ENCODE assay signal across 16 mouse cellular contexts in genomic region chr16:8947846-8948245, GRCm38 (mm10).
DNase-seq lines count a peak whose midpoint lies in the region; ATAC-seq and TF ChIP-seq lines count a peak whose summit lies in the region.
"Had no signal": no experiment of that assay in that cellular context is flagged by ENCODE, and none has a peak within 500 bp of the region (broad histone marks: within the 10 kb centered on the region; RNA-seq: fewer than 3 reads in every experiment).

No protein-coding gene starts in this region.

- H3K4me3 ChIP-seq in heart, embryonic 10.5 days, result no peak overlapping the region
- no peak overlapping the region for H3K4me3 ChIP-seq in midbrain, embryonic 11.5 days (ENCODE audit: low read depth, low read length)
- no peak overlapping the region for H3K4me3 ChIP-seq in midbrain, embryonic 10.5 days
- no peak overlapping the region for H3K4me3 ChIP-seq in embryonic facial prominence, embryonic 13.5 days
- H3K4me3 ChIP-seq in limb, embryonic 14.5 days (replicated peaks; ENCODE audit: low read length), result no peak overlapping the region
- H3K4me3 ChIP-seq: limb, embryonic 12.5 days; megakaryocyte, embryonic 14.5 days had no signal

- no peak for TF ChIP-seq POLR2A in limb, embryonic 14.5 days (IDR thresholded peaks at IDR 0.05; ENCODE audit: borderline replicate concordance, extremely low read depth, insufficient read depth, insufficient read length)

- no peaks in the 10 kb centered on the region for H3K36me3 ChIP-seq in heart, embryonic 10.5 days
- H3K36me3 ChIP-seq in midbrain, embryonic 11.5 days (ENCODE audit: control insufficient read depth, insufficient read depth, low read length), result no peaks in the 10 kb centered on the region
- H3K36me3 ChIP-seq in midbrain, embryonic 10.5 days, result no peaks in the 10 kb centered on the region
- no peaks in the 10 kb centered on the region for H3K36me3 ChIP-seq in embryonic facial prominence, embryonic 13.5 days
- no peaks in the 10 kb centered on the region for H3K36me3 ChIP-seq in limb, embryonic 14.5 days (ENCODE audit: control insufficient read depth, insufficient read depth, low read length)
- H3K36me3 ChIP-seq: limb, embryonic 12.5 days had no signal

- H3K9ac ChIP-seq in midbrain, embryonic 11.5 days (ENCODE audit: low read length), result no peak overlapping the region
- no peak overlapping the region for H3K9ac ChIP-seq in embryonic facial prominence, embryonic 13.5 days
- H3K9ac ChIP-seq in limb, embryonic 14.5 days (ENCODE audit: low read depth, low read length, severe bottlenecking), result no peak overlapping the region
- H3K9ac ChIP-seq: limb, embryonic 12.5 days; liver, postnatal 0 days had no signal

- 56% methylated on average over 5 of the region's 5 CpGs for WGBS in heart, embryonic 10.5 days
- WGBS in midbrain, embryonic 11.5 days, result 71% methylated on average over 5 of the region's 5 CpGs
- WGBS in midbrain, embryonic 10.5 days, result 81% methylated on average over 5 of the region's 5 CpGs
- WGBS in embryonic facial prominence, embryonic 13.5 days, result 38% methylated on average over 5 of the region's 5 CpGs
- WGBS in limb, embryonic 14.5 days, result 42% methylated on average over 5 of the region's 5 CpGs

- no peak for ATAC-seq in midbrain, embryonic 11.5 days (ENCODE audit: low FRiP score)
- ATAC-seq in embryonic facial prominence, embryonic 13.5 days (ENCODE audit: insufficient number of reproducible peaks, insufficient read depth, low FRiP score, low TSS enrichment, low read depth), result peak; percentile 48; the same call in 1 of the 2 replicates
- no peak for ATAC-seq in limb, embryonic 14.5 days (ENCODE audit: low FRiP score, low read depth)
- ATAC-seq: liver, postnatal 0 days had no signal

- H3K27ac ChIP-seq in heart, embryonic 10.5 days, result no peak overlapping the region
- H3K27ac ChIP-seq in midbrain, embryonic 11.5 days (ENCODE audit: low read depth, low read length), result no peak overlapping the region
- no peak overlapping the region for H3K27ac ChIP-seq in midbrain, embryonic 10.5 days (replicated peaks)
- no peak overlapping the region for H3K27ac ChIP-seq in embryonic facial prominence, embryonic 13.5 days
- H3K27ac ChIP-seq in limb, embryonic 14.5 days (replicated peaks; ENCODE audit: low read depth, low read length), result no peak overlapping the region
- H3K27ac ChIP-seq: limb, embryonic 12.5 days had no signal

- no peaks in the 10 kb centered on the region for H3K9me3 ChIP-seq in heart, embryonic 10.5 days
- H3K9me3 ChIP-seq in midbrain, embryonic 11.5 days (ENCODE audit: control insufficient read depth, low read length), result no peaks in the 10 kb centered on the region
- H3K9me3 ChIP-seq in midbrain, embryonic 10.5 days (replicated peaks), result no peaks in the 10 kb centered on the region; the same call in 1 of the 2 replicates
- no peaks in the 10 kb centered on the region for H3K9me3 ChIP-seq in embryonic facial prominence, embryonic 13.5 days
- H3K9me3 ChIP-seq in limb, embryonic 14.5 days (ENCODE audit: control insufficient read depth, low read length), result no peaks in the 10 kb centered on the region

- H3K4me2 ChIP-seq in midbrain, embryonic 11.5 days, result no peak overlapping the region
- no peak overlapping the region for H3K4me2 ChIP-seq in embryonic facial prominence, embryonic 13.5 days
- H3K4me2 ChIP-seq in limb, embryonic 14.5 days (replicated peaks; ENCODE audit: low read depth, low read length, severe bottlenecking), result no peak overlapping the region
- H3K4me2 ChIP-seq: heart, embryonic 11.5 days; limb, embryonic 12.5 days had no signal

- no peaks in the 10 kb centered on the region for H3K4me1 ChIP-seq in heart, embryonic 10.5 days
- H3K4me1 ChIP-seq in midbrain, embryonic 11.5 days (ENCODE audit: control insufficient read depth, insufficient read depth, low read length), result peaks cover 15% of the 10 kb centered on the region
- peaks cover 45% of the 10 kb centered on the region for H3K4me1 ChIP-seq in midbrain, embryonic 10.5 days
- H3K4me1 ChIP-seq in embryonic facial prominence, embryonic 13.5 days, result peaks cover 8% of the 10 kb centered on the region; the same call in 1 of the 2 replicates
- H3K4me1 ChIP-seq in limb, embryonic 14.5 days (ENCODE audit: control insufficient read depth, insufficient read depth, low read length), result no peaks in the 10 kb centered on the region
- H3K4me1 ChIP-seq: limb, embryonic 12.5 days; megakaryocyte, embryonic 14.5 days had no signal

- DNase-seq in heart, embryonic 10.5 days (ENCODE audit: low spot score), result peak; percentile 64
- no peak for DNase-seq in heart, adult 9 months (ENCODE audit: low spot score in 2 of 2)
- peak; percentile 81 for DNase-seq in midbrain, embryonic 11.5 days (ENCODE audit: low spot score, missing footprints)
- DNase-seq in midbrain, embryonic 10.5 days (ENCODE audit: low spot score), result no peak
- DNase-seq in limb, embryonic 14.5 days (ENCODE audit: low spot score), result peak; percentile 60
- no peak for DNase-seq in urinary bladder, postnatal 10 days (ENCODE audit: low spot score)
- DNase-seq in yolk sac, embryonic 10.5 days (ENCODE audit: low spot score), result no peak
- DNase-seq: cerebellum, adult 18-20 months; heart, postnatal 4 days; kidney, adult 2 months; liver, postnatal 0 days; right cerebral cortex, postnatal 4 days had no signal

- no peaks in the 10 kb centered on the region for H3K27me3 ChIP-seq in heart, embryonic 10.5 days (ENCODE audit: insufficient read depth, poor library complexity, severe bottlenecking)
- no peaks in the 10 kb centered on the region for H3K27me3 ChIP-seq in midbrain, embryonic 11.5 days (ENCODE audit: control insufficient read depth, insufficient read depth, low read length)
- H3K27me3 ChIP-seq in midbrain, embryonic 10.5 days (ENCODE audit: low read depth, poor library complexity, severe bottlenecking), result no peaks in the 10 kb centered on the region
- no peaks in the 10 kb centered on the region for H3K27me3 ChIP-seq in embryonic facial prominence, embryonic 13.5 days
- no peaks in the 10 kb centered on the region for H3K27me3 ChIP-seq in limb, embryonic 14.5 days (ENCODE audit: control insufficient read depth, insufficient read depth, low read length)
- H3K27me3 ChIP-seq: limb, embryonic 12.5 days had no signal

Comparison
In these comparisons a context has a peak if more than half of its experiments do, and no peak if none do; other contexts are left out.
1. DNase-seq: peak in heart, embryonic 10.5 days (single experiment), midbrain, embryonic 11.5 days (single experiment) and limb, embryonic 14.5 days (single experiment); none in heart, adult 9 months (0 of 2), midbrain, embryonic 10.5 days (single experiment), urinary bladder, postnatal 10 days (single experiment) and yolk sac, embryonic 10.5 days (single experiment).